Mouse (Mus musculus): ENCODE results near the gene Coq10a.

Gene Coq10a

GRCm38 (mm10) chr10:128385902-128386301 lies 17.1 kb upstream of the Coq10a start:
- in situ Hi-C loops (cut with MboI, MseI) = no loop called here

GRCm38 (mm10) chr10:128382482-128382881 lies 13.7 kb upstream of the Coq10a start:
- in situ Hi-C loops (cut with MboI, MseI) = no loop called here

GRCm38 (mm10) chr10:128380565-128380964 lies 11.8 kb upstream of the Coq10a start:
- in situ Hi-C loops (cut with MboI, MseI) = no loop called here

- in situ Hi-C loops (cut with MboI, MseI) = no loop called here
Observed at GRCm38 (mm10) chr10:128379260-128379659, 10.5 kb upstream of the Coq10a start.

GRCm38 (mm10) chr10:128378462-128378861 lies 9.7 kb upstream of the Coq10a start:
- in situ Hi-C loops (cut with MboI, MseI) = no loop called here

GRCm38 (mm10) chr10:128377940-128378448 lies 9.2 kb upstream of the Coq10a start:
- in situ Hi-C loops (cut with MboI, MseI) = no loop called here

- in situ Hi-C loops (cut with MboI, MseI) = no loop called here
Observed at GRCm38 (mm10) chr10:128377222-128377939, 8.6 kb upstream of the Coq10a start.

- in situ Hi-C loops (cut with MboI, MseI) = no loop called here
Observed at GRCm38 (mm10) chr10:128376455-128377211, 7.8 kb upstream of the Coq10a start, which contains the start of gene Ankrd52. TSS of gene Ankrd52 (plus strand) at chr10:128377115.

- in situ Hi-C loops (cut with MboI, MseI) = no loop called here
Observed at GRCm38 (mm10) chr10:128376099-128376454, 7.3 kb upstream of the Coq10a start.

GRCm38 (mm10) chr10:128374393-128374792 lies 5.6 kb upstream of the Coq10a start:
- in situ Hi-C loops (cut with MboI, MseI) = no loop called here

- in situ Hi-C loops (cut with MboI, MseI) = no loop called here
Observed at GRCm38 (mm10) chr10:128372989-128373748, 4.4 kb upstream of the Coq10a start.

GRCm38 (mm10) chr10:128372142-128372541 lies 3.3 kb upstream of the Coq10a start:
- in situ Hi-C loops (cut with MboI, MseI) = no loop called here

- in situ Hi-C loops (cut with MboI, MseI) = no loop called here
Observed at GRCm38 (mm10) chr10:128370601-128371000, 1.8 kb upstream of the Coq10a start.

GRCm38 (mm10) chr10:128370021-128370420 lies 1.2 kb upstream of the Coq10a start:
- in situ Hi-C loops (cut with MboI, MseI) = no loop called here

GRCm38 (mm10) chr10:128369599-128369998 lies 802 bp upstream of the Coq10a start:
- in situ Hi-C loops (cut with MboI, MseI) = loop anchor here (5.0 kb wide), 1 partner anchor 88 kb away; the partner anchor contains the start of gene Smarcc2

GRCm38 (mm10) chr10:128369218-128369543 lies 384 bp upstream of the Coq10a start:
- in situ Hi-C loops (cut with MboI, MseI) = loop anchor here (5.0 kb wide), 1 partner anchor 88 kb away; the partner anchor contains the start of gene Smarcc2

GRCm38 (mm10) chr10:128367899-128368401 lies 847 bp downstream of the Coq10a start:
- in situ Hi-C loops (cut with MboI, MseI) = loop anchor here (5.0 kb wide), 1 partner anchor 89 kb away; the partner anchor contains the start of gene Smarcc2

- in situ Hi-C loops (cut with MboI, MseI) = no loop called here
Observed at GRCm38 (mm10) chr10:128362568-128362967, 6.2 kb downstream of the Coq10a start.

- in situ Hi-C loops (cut with MboI, MseI) = no loop called here
Observed at GRCm38 (mm10) chr10:128361836-128362235, 7.0 kb downstream of the Coq10a start.

- in situ Hi-C loops (cut with MboI, MseI) = no loop called here
Observed at GRCm38 (mm10) chr10:128359226-128359625, 9.6 kb downstream of the Coq10a start.

- in situ Hi-C loops (cut with MboI, MseI) = no loop called here
Observed at GRCm38 (mm10) chr10:128358796-128359195, 10.0 kb downstream of the Coq10a start.

- in situ Hi-C loops (cut with MboI, MseI) = no loop called here
Observed at GRCm38 (mm10) chr10:128347541-128347940, 21.3 kb downstream of the Coq10a start.

Data from regulatory T cell (primary cell).